In genomic region chrX:143906699-143907471, GRCm38 (mm10) we compare ENCODE assay signal across 9 mouse cellular contexts. TPM values are rescaled to one million over a fixed set of nuclear protein-coding genes. Genes with fewer than 3 reads are reported as not detected.
DNase-seq lines count a peak whose midpoint lies in the region; ATAC-seq and TF ChIP-seq lines count a peak whose summit lies in the region.
"Had no signal": no experiment of that assay in that cellular context is flagged by ENCODE, and none has a peak within 500 bp of the region (broad histone marks: within the 10 kb centered on the region; RNA-seq: fewer than 3 reads in every experiment).

No protein-coding gene starts in this region.

- H3K4me2 ChIP-seq in forebrain, embryonic 16.5 days (ENCODE audit: low read length): no peak overlapping the region; the same call in 1 of the 2 replicates
- H3K4me2 ChIP-seq in midbrain, embryonic 14.5 days (ENCODE audit: low read length): peak overlapping the region; percentile 27

- peak; percentile 86 for ATAC-seq in forebrain, embryonic 16.5 days
- ATAC-seq in midbrain, embryonic 14.5 days (ENCODE audit: low FRiP score, low TSS enrichment): peak; percentile 68

- no peak overlapping the region for H3K27ac ChIP-seq in kidney, adult 2 months (ENCODE audit: insufficient read depth, low read depth, low read length)
- H3K27ac ChIP-seq in forebrain, embryonic 16.5 days (ENCODE audit: low read length): peak overlapping the region; percentile 88
- H3K27ac ChIP-seq in midbrain, embryonic 14.5 days (replicated peaks; ENCODE audit: low read depth, low read length): peak overlapping the region; percentile 82

- no peaks in the 10 kb centered on the region for H3K9me3 ChIP-seq in forebrain, embryonic 16.5 days (ENCODE audit: control insufficient read depth, low read length)
- H3K9me3 ChIP-seq in midbrain, embryonic 14.5 days (ENCODE audit: control insufficient read depth, low read length): no peaks in the 10 kb centered on the region

- no peaks in the 10 kb centered on the region for H3K4me1 ChIP-seq in kidney, adult 2 months (ENCODE audit: control insufficient read depth, insufficient read depth, low read length)
- peaks cover 33% of the 10 kb centered on the region for H3K4me1 ChIP-seq in forebrain, embryonic 16.5 days (replicated peaks; ENCODE audit: control insufficient read depth, insufficient read depth, low read length)
- peaks cover 38% of the 10 kb centered on the region for H3K4me1 ChIP-seq in midbrain, embryonic 14.5 days (ENCODE audit: control insufficient read depth, insufficient read depth, low read length)

- TF ChIP-seq CTCF in kidney, adult 2 months (conservative IDR thresholded peaks at IDR 0.05; ENCODE audit: insufficient read depth, insufficient read length, low read depth, low read length): no peak

- 36% methylated on average over 3 of the region's 3 CpGs for WGBS in kidney, adult 2 months
- WGBS in forebrain, embryonic 16.5 days: 21% methylated on average over 3 of the region's 3 CpGs
- WGBS in midbrain, embryonic 14.5 days: 11% methylated on average over 3 of the region's 3 CpGs

- H3K36me3 ChIP-seq in kidney, adult 2 months (ENCODE audit: control insufficient read depth, insufficient read depth, low read length): no peaks in the 10 kb centered on the region
- H3K36me3 ChIP-seq in forebrain, embryonic 16.5 days (ENCODE audit: control insufficient read depth, insufficient read depth): no peaks in the 10 kb centered on the region
- no peaks in the 10 kb centered on the region for H3K36me3 ChIP-seq in midbrain, embryonic 14.5 days (ENCODE audit: control insufficient read depth, insufficient read depth, low read length)

- no peak overlapping the region for H3K4me3 ChIP-seq in kidney, adult 2 months (ENCODE audit: insufficient read depth, low read depth, low read length)
- H3K4me3 ChIP-seq in forebrain, embryonic 16.5 days (replicated peaks; ENCODE audit: low read length): no peak overlapping the region
- H3K4me3 ChIP-seq in midbrain, embryonic 14.5 days (replicated peaks; ENCODE audit: low read depth, low read length): no peak overlapping the region
- H3K4me3 ChIP-seq: erythroblast, embryonic 14.5 days had no signal

- no peak for TF ChIP-seq POLR2A in kidney, adult 2 months (IDR thresholded peaks at IDR 0.05; ENCODE audit: low read depth, low read length)

- intact Hi-C loops in heart, postnatal 36 days (cut with DNase I): no loop called here

- H3K27me3 ChIP-seq in kidney, adult 2 months (replicated peaks; ENCODE audit: control insufficient read depth, insufficient read depth, low read length): no peaks in the 10 kb centered on the region
- no peaks in the 10 kb centered on the region for H3K27me3 ChIP-seq in forebrain, embryonic 16.5 days (replicated peaks; ENCODE audit: control insufficient read depth, insufficient read depth, low read length)
- no peaks in the 10 kb centered on the region for H3K27me3 ChIP-seq in midbrain, embryonic 14.5 days (ENCODE audit: control insufficient read depth, insufficient read depth, low read length)

- DNase-seq in kidney, postnatal 10 days: peak; percentile 25
- no peak for DNase-seq in kidney, adult 2 months
- DNase-seq in ZHBTc4 (ENCODE audit: low read depth, low spot score): peak; percentile 1
- DNase-seq in midbrain, embryonic 14.5 days: peak; percentile 76
- no peak for DNase-seq in spleen, adult 12 weeks (ENCODE audit: low spot score)
- DNase-seq in heart, postnatal 36 days: no peak
- no peak for DNase-seq in spleen, postnatal 14 days (ENCODE audit: low spot score in 2 of 2)

- H3K9ac ChIP-seq in forebrain, embryonic 16.5 days (replicated peaks; ENCODE audit: low read depth, low read length): 0 out of 2 replicates have a peak overlapping the region, but pooled peaks have one; percentile 13
- H3K9ac ChIP-seq in midbrain, embryonic 14.5 days (replicated peaks; ENCODE audit: low read length): no peak overlapping the region

RNA-seq across cellular contexts. Expression of gene Dcx, which starts 26.2 kb away (rescaled TPM):
- 0.05 TPM in 1 of 2 replicates, not detected in the other for polyA plus RNA-seq in kidney, adult 2 months (2012; rRNA removed)
- 389 and 442 TPM in 2 replicates for polyA plus RNA-seq in forebrain, embryonic 16.5 days (2015; fragmentation: Nextera tagmentation; extraction: Ambion mirVana)
- 226 and 377 TPM in 2 replicates for polyA plus RNA-seq in midbrain, embryonic 14.5 days (2014; fragmentation: Nextera tagmentation; extraction: Ambion mirVana)
- total RNA-seq in heart, postnatal 36 days (2021): not detected
- polyA plus RNA-seq: erythroblast, embryonic 14.5 days had no signal

Comparison
In these comparisons a context has a peak if more than half of its experiments do, and no peak if none do; other contexts are left out.
1. DNase-seq: peak in kidney, postnatal 10 days (single experiment), ZHBTc4 (single experiment) and midbrain, embryonic 14.5 days (single experiment); none in kidney, adult 2 months (single experiment), spleen, adult 12 weeks (single experiment), heart, postnatal 36 days (0 of 2) and spleen, postnatal 14 days (0 of 2).
2. RNA of gene Dcx, which starts 26.2 kb away (polyA plus RNA-seq): 389 to 442 TPM in forebrain, embryonic 16.5 days and 226 to 377 TPM in midbrain, embryonic 14.5 days; 0.05 TPM in kidney, adult 2 months; every median in the first group is over 100 times any median in the second.